15 mouse cellular contexts compared by ENCODE assay signal in genomic region chr2:180896819-180897625, GRCm38 (mm10). TPM values are rescaled to one million over a fixed set of nuclear protein-coding genes. Genes with fewer than 3 reads are reported as not detected.
A peak's percentile ranks its signal among the peaks of the same experiment; 100 is the strongest.
DNase-seq lines count a peak whose midpoint lies in the region; ATAC-seq lines count a peak whose summit lies in the region.
"Had no signal": no experiment of that assay in that cellular context is flagged by ENCODE, and none has a peak within 500 bp of the region (broad histone marks: within the 10 kb centered on the region; RNA-seq: fewer than 3 reads in every experiment).

No protein-coding gene starts in this region.

- ATAC-seq in hindbrain, embryonic 13.5 days (ENCODE audit: low FRiP score), result no peak
- ATAC-seq: liver, postnatal 0 days had no signal

- peak; percentile 16 for DNase-seq in retina, postnatal 1 day
- DNase-seq in retina, embryonic 14.5 days (ENCODE audit: low spot score), result no peak
- DNase-seq in left cerebral cortex, postnatal 36 days (ENCODE audit: low spot score in 2 of 2), result peak; percentile 48 to 57
- DNase-seq in right cerebral cortex, postnatal 4 days, result peak; percentile 30
- DNase-seq in heart, embryonic 10.5 days (ENCODE audit: low spot score), result no peak
- no peak for DNase-seq in spleen, postnatal 36 days (ENCODE audit: low spot score in 2 of 2)
- no peak for DNase-seq in heart, adult 18-20 months
- DNase-seq: kidney, adult 9 months; liver, postnatal 0 days had no signal

- H3K27ac ChIP-seq in hindbrain, embryonic 13.5 days, result peak overlapping the region; percentile 100
- no peak overlapping the region for H3K27ac ChIP-seq in heart, embryonic 10.5 days
- H3K27ac ChIP-seq: heart, embryonic 15.5 days had no signal

- intact Hi-C loops in left cerebral cortex, postnatal 36 days (cut with DNase I), result loop anchor here (5.0 kb wide), 1 partner anchor 90 kb away; no protein-coding TSS in a partner anchor

- H3K4me3 ChIP-seq in hindbrain, embryonic 13.5 days, result no peak overlapping the region
- H3K4me3 ChIP-seq in heart, embryonic 10.5 days, result no peak overlapping the region
- H3K4me3 ChIP-seq: heart, embryonic 15.5 days had no signal

- 53% methylated on average over 15 of the region's 15 CpGs for WGBS in hindbrain, embryonic 13.5 days
- 72% methylated on average over 15 of the region's 15 CpGs for WGBS in heart, embryonic 10.5 days

- H3K9ac ChIP-seq in hindbrain, embryonic 13.5 days, result peak overlapping the region; percentile 70
- H3K9ac ChIP-seq: heart, embryonic 15.5 days; liver, postnatal 0 days had no signal

- 0 out of 2 replicates have a peak, but pooled peaks cover 3% of the 10 kb centered on the region for H3K36me3 ChIP-seq in hindbrain, embryonic 13.5 days
- 0 out of 2 replicates have a peak, but pooled peaks cover 3% of the 10 kb centered on the region for H3K36me3 ChIP-seq in heart, embryonic 10.5 days
- H3K36me3 ChIP-seq: heart, embryonic 15.5 days had no signal

- peak overlapping the region; percentile 74 for H3K4me2 ChIP-seq in hindbrain, embryonic 13.5 days
- H3K4me2 ChIP-seq: heart, embryonic 15.5 days had no signal

- no peaks in the 10 kb centered on the region for H3K9me3 ChIP-seq in hindbrain, embryonic 13.5 days
- H3K9me3 ChIP-seq in heart, embryonic 10.5 days, result no peaks in the 10 kb centered on the region
- H3K9me3 ChIP-seq: heart, embryonic 15.5 days had no signal

- H3K4me1 ChIP-seq in hindbrain, embryonic 13.5 days (replicated peaks), result peaks cover 48% of the 10 kb centered on the region
- H3K4me1 ChIP-seq in heart, embryonic 10.5 days, result peaks cover 24% of the 10 kb centered on the region

- H3K27me3 ChIP-seq in hindbrain, embryonic 13.5 days, result 0 out of 2 replicates have a peak, but pooled peaks cover 6% of the 10 kb centered on the region
- peaks cover 69% of the 10 kb centered on the region for H3K27me3 ChIP-seq in heart, embryonic 10.5 days (ENCODE audit: insufficient read depth, poor library complexity, severe bottlenecking)

RNA-seq across cellular contexts. Expression of gene Ythdf1, which starts 23.7 kb away (rescaled TPM):
- polyA plus RNA-seq in hindbrain, embryonic 13.5 days (2015; fragmentation: Nextera tagmentation; extraction: Ambion mirVana), result 42.2 and 47.6 TPM in 2 replicates
- total RNA-seq in left cerebral cortex, postnatal 36 days (2021), result 10 to 100 TPM; 54.1 to 56.8 TPM
- 42.3 and 43.9 TPM in 2 replicates for polyA plus RNA-seq in heart, embryonic 10.5 days (2016; fragmentation: Nextera tagmentation; extraction: Ambion mirVana)
- total RNA-seq in heart, adult 18-20 months (2021), result 10 to 100 TPM; 33.2 to 33.3 TPM

RNA-seq across cellular contexts. Expression of gene Birc7, which starts 31.8 kb away (rescaled TPM):
- 0.17 and 0.35 TPM in 2 replicates for polyA plus RNA-seq in hindbrain, embryonic 13.5 days (2015; fragmentation: Nextera tagmentation; extraction: Ambion mirVana)
- total RNA-seq in left cerebral cortex, postnatal 36 days (2021), result not detected
- 0.09 TPM in 1 of 2 replicates, not detected in the other for polyA plus RNA-seq in heart, embryonic 10.5 days (2016; fragmentation: Nextera tagmentation; extraction: Ambion mirVana)
- total RNA-seq in heart, adult 18-20 months (2021), result not detected
- total RNA-seq: CH12.LX; left cerebral cortex, postnatal 10 days; megakaryocyte-erythroid progenitor cell, adult 5-6 weeks had no signal
- polyA plus RNA-seq: heart, embryonic 15.5 days; liver, postnatal 0 days; stomach, embryonic 16.5 days had no signal

RNA-seq across cellular contexts. Expression of gene Nkain4, which starts 57.5 kb away (rescaled TPM):
- 90.9 and 106 TPM in 2 replicates for polyA plus RNA-seq in hindbrain, embryonic 13.5 days (2015; fragmentation: Nextera tagmentation; extraction: Ambion mirVana)
- total RNA-seq in left cerebral cortex, postnatal 36 days (2021), result 10 to 100 TPM; 35.9 to 45.2 TPM
- 19.3 and 24.4 TPM in 2 replicates for polyA plus RNA-seq in heart, embryonic 10.5 days (2016; fragmentation: Nextera tagmentation; extraction: Ambion mirVana)
- total RNA-seq in heart, adult 18-20 months (2021), result 1 to 10 TPM; 5.4 to 9.0 TPM
- total RNA-seq: CH12.LX; megakaryocyte-erythroid progenitor cell, adult 5-6 weeks had no signal

Comparison
In these comparisons a context has a peak if more than half of its experiments do, and no peak if none do; other contexts are left out.
1. DNase-seq: peak in retina, postnatal 1 day (single experiment), left cerebral cortex, postnatal 36 days (2 of 2) and right cerebral cortex, postnatal 4 days (single experiment); none in retina, embryonic 14.5 days (single experiment), heart, embryonic 10.5 days (single experiment), spleen, postnatal 36 days (0 of 2) and heart, adult 18-20 months (0 of 2).